Mouse (Mus musculus): ENCODE measurements around the gene Olfr1386.
"Not testable (repeated sequence)": the region's sequence is repeated elsewhere in the genome, so short reads cannot be mapped to it uniquely, and the experiment has no call there.

Gene Olfr1386

GRCm38 (mm10) chr11:49464746-49465145 is at the start of gene Olfr1386:
TSS of gene Olfr1386 (plus strand) at chr11:49465046.
- not testable (repeated sequence) for DNase-seq (ENCODE audit: low spot score)

DNA sequence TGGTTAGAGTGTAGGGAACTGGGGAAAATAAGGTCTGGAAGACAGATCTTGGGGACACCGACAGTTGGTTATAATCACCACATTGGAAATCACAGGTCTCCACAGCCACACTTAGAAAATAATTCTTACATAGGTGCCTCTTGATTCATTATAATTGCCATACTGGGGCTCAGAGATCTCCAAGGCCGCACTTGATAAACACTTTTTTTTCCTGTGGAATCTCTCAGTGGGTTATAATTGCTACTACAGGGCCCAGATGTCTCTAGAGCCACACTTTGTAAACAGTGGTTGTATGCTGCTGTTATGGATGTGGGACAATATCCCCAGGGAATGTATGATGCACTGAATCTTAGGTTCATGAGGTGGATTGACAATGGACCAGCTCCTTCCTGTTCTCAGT is 42.1 kb upstream of the Olfr1386 start, which contains the start of gene Olfr1389:
TSS of gene Olfr1389 (plus strand) at position 301 of the 400 bp plus-strand sequence.
- DNase-seq (ENCODE audit: low spot score), result no peak

- DNase-seq (ENCODE audit: low spot score), result no peak
These were observed 39.5 kb upstream of the Olfr1386 start for GRCm38 (mm10) chr11:49425257-49425927.

DNA sequence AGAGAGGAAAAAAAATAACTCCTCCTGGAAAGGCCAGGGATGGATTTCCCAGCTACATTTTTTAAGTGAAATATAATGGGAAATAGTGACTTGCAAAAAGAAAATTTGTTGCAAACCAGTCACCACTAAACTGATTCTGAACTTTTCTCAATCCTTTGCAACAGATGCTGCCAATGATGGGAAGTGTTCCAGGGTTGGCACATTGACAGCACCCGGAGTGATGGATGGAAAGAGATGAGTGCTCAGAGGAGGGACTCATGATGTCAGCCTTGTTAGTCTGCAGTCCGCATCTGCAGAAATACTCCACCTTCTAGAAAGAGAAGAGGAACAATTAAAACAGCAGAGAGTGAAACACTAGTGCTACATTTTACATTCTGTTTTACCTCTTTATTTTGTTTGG is 35.2 kb upstream of the Olfr1386 start:
- DNase-seq (ENCODE audit: low spot score), result no peak

- DNase-seq (ENCODE audit: low spot score), result no peak
These were observed 28.4 kb upstream of the Olfr1386 start, which contains the start of gene Olfr1388 for GRCm38 (mm10) chr11:49436411-49436810. TSS of gene Olfr1388 (plus strand) at chr11:49436624.

DNA sequence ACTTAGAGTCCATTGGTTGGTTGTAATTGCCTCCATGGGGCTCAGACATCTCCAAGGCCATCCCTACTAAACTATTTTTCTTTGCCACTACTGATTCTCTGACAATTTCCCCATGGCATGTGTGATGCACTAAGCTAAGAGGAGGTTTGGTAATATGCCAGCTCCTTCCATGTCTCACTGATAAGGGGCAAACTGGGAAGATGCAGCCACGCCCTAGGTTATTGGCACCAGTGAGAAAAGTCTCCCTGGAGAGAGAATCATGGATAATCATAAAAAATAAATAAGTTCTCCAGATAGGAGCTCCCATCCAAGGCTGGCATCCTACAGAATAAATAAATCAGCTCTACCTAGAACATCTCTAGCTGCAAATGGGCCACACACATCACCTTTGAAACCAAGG is 9.8 kb upstream of the Olfr1386 start, which contains the start of gene Olfr1387:
TSS of gene Olfr1387 (plus strand) at position 301 of the 400 bp plus-strand sequence.
- DNase-seq (ENCODE audit: low spot score), result no peak

DNA sequence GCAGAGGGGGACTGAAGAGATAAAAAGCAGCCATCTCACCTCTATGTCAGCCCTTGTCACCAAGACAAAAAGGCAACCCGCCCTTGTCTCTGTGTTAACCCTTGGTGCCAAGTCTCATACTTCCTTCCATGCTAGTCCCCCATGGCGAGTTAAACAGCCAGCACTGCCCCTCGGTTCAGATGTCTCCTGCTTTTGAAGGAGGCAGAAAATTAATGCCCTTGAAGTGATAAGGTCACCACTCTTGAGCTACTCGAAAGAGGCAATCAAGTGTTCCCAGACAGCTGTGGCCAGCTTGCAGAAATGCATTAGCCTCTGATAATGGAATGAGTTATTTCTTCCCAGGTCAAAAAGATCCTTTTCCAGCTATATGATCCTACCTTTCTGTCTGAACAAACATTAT is 21.1 kb downstream of the Olfr1386 start:
- no peak for DNase-seq (ENCODE audit: low spot score)

DNA sequence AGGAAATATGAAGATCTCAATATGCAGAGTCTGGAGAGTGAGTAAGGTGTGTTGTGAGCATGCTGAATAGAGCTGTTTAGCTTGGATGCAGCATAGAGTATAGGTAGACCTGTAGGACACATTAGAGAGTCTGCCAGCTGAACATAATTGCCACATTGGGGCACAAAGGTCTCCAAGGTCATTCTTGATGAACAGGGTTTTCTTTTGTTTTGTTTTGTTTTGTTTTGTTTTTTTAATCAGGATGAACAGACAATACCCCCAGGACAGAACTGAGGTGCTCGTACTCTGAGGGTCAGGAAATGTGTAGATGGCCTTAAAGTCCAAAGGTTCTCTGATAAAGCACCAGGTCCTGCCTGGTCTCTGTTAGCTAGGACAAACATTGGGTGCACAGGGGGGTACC is 23.9 kb downstream of the Olfr1386 start, which contains the start of gene Olfr1385:
TSS of gene Olfr1385 (plus strand) at position 301 of the 400 bp plus-strand sequence.
- DNase-seq (ENCODE audit: low spot score), result not testable (repeated sequence)

GRCm38 (mm10) chr11:49518086-49518485 is 53.2 kb downstream of the Olfr1386 start:
- DNase-seq (ENCODE audit: low spot score), result no peak

- no peak for DNase-seq (ENCODE audit: low spot score)
These were observed 54.5 kb downstream of the Olfr1386 start, which contains the start of gene Olfr1383 for GRCm38 (mm10) chr11:49519348-49519747. TSS of gene Olfr1383 (plus strand) at chr11:49519648.

Data from yolk sac, embryonic 10.5 days (tissue).